Mouse (Mus musculus) retina, postnatal 7 days (tissue): ENCODE measurements around the gene Fhl3.
"Not testable (repeated sequence)": the region's sequence is repeated elsewhere in the genome, so short reads cannot be mapped to it uniquely, and the experiment has no call there.

Experiments used
- DNase-seq: peaks from one replicate; pipeline ENCODE4 v3.0.0-alpha.2; 2012; ENCODE audit warnings: low read depth, low spot score

Gene Fhl3

DNA sequence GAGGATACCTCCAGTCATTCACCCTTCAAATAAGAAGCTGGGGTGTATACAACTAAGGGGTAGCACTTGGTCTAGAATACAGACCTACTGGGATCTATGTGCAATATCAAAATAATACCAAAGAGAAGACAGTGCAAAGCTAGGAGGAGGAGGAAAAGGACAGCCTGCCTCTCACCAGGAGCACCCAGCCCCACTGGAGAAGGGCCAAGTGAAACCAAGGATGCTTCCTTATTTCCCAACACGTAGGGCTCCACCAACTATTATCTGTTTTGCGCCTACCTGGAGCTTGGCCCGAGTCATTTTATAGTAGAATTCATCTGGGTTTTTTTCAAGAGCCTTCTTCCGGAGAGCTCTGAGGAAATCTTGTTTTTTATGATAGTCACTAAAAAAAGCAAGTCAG, 17.0 kb upstream of the Fhl3 start:
- no peak for DNase-seq

DNA sequence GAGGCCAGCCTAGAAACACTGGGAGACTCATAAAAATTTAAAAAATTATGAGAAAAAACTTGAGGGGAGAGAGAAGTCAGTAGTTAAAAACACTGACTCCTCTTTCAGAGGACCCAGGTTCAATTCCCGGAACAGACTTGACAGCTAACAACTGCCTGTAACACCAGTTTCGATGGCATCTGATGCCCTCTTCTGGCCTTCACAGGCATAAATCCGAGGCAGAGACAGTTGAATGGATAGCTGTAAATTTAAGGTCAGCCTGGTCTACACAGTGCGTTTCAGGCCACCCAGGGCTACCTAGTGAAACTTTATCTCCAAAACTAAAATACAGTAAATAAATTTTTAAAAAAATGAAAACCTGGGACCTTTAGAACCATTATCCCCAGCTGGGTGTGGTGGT, 15.5 kb upstream of the Fhl3 start:
- no peak for DNase-seq

DNA sequence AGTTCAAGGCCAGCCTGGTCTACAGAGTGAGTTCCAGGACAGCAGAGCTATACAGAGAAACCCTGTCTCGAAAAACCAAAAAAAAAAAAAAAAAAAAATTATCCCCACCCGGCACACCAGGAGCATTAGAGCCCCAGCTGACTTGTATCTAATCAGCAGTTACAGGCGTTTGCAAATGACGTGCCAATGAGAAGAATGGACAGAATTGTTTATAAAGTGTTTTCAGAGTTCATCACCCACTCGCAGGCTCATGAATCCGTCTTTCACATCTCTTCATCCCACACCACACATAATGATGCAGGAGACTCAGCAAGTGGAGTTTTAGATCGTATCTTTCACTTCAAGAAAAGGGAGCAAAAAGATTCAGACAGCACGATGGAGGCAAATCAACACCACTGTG, 15.0 kb upstream of the Fhl3 start:
- no peak for DNase-seq

DNA sequence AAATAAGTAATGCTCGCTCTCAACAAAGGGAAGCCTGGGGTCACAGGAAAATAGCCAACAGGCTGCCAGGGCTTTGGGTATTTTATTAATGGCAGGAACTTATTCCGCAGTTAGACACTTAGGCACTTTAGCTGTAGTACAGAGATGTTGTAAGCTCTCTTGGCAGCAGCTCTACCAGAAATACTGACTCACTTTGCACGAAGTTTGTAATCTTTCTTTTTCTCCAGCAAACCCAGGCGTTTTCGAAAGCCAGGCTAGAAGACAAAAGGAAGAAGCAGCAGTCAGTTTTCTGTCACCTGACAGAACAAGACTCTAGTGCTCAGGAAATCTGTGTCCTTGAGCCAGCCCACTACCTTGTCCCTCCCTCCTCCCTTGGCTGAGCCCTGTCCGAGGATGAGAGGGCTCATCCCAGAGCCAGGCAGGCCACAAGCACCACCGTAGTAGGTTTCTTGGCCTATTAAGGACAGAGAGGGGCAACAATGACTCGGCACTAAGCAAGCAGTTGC, 14.6 kb upstream of the Fhl3 start:
- DNase-seq, result no peak

DNA sequence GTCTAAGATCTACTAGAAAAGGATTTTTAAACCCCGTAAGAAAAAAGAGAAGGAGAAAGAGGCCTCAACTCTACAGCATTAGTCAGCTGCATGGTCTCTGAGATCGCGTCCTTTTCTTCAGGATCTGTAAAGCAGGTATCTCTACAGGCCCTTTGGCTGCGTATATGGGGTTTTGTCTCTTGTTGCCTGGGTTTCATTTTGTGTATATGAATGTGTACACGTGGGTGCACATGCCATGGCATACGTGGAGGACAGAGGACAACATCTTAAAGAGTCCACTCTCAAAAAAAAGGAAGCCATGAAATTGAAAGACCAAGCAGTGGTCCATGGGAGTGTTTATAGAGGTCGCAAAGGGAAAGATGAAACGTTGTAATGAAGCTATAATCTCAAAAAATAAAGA, 9.0 kb upstream of the Fhl3 start:
- DNase-seq, result no peak

DNA sequence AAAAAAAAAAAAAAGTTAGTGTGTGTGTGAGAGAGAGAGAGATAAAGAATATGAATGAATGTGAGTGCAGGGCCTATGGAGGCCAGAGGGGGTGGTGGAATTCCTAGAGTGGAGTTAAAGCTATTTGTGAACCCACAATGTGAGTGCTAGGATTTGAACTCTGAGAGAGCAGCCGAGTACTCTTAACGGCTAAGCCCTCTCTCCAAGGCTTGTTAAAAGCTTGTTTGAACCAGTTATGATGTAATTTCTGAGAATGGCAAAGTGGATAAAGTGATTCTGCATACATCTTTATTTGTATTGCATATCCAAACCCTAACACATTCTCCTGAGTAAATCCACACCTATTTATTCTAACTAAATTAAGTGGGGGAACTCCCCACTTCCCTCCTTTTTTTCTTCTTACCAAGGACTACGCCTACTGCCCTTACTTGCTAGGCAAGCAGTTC, 8.1 kb upstream of the Fhl3 start:
- DNase-seq, result no peak

DNA sequence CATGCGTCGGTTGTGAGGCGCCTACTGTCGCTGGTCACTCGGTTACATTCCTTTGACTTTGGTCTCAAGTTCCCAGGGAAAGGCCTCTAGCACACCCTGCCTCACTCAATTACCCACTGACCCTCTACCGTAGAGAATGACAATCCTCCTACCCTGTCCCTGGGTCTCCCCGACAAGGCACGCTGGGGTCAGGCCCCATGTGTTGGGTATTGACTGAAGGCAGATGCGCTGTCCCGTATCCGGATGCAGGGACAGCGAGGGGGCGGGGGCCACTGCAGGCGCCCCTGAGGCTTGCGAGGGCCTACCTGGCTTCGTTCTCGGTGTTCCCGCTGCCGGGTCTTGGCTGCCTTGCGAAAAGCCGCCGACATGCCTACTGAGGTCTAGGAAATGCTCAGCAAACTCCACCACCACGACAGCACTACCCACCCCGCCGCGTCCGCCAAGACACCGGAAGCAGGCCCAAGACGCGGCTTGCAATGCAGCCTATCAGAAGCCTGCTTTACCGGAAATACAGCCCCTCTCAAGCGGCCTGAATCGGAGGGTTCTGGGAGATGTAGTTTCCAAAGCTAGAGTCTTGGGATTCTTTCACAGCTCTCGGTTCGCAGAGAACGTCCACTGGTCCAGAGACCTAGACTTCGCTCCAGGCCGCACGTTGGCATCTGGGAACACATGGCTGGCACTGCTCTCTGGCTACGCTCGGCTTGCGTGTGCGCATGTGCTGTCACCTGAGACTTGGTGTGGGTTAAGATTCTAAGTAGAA, 7.2 kb upstream of the Fhl3 start, which contains the start of gene Utp11:
Gene Utp11 (minus strand): TSS at position 466 of the 760 bp plus-strand sequence.
- peak; percentile 79 for DNase-seq

DNA sequence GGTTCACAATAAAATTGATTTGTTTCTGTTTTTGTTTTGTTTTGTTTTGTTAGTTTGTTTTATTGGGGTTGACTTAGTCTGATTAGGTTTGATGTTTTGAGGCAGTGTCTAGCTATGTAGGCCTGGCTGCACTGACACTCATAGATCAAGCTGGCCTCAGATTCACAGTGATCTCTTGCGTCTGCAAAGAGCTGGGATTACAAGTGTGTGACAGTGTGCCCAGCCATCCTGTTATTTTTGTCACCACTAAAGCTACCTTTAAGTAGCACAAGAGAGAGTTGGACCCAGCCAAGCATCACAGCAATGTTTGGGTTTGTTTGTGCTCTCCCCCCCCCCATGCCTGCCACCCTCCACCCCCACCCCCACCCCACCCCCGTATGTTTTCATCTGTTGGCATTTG, 5.9 kb upstream of the Fhl3 start:
- DNase-seq, result no peak

DNA sequence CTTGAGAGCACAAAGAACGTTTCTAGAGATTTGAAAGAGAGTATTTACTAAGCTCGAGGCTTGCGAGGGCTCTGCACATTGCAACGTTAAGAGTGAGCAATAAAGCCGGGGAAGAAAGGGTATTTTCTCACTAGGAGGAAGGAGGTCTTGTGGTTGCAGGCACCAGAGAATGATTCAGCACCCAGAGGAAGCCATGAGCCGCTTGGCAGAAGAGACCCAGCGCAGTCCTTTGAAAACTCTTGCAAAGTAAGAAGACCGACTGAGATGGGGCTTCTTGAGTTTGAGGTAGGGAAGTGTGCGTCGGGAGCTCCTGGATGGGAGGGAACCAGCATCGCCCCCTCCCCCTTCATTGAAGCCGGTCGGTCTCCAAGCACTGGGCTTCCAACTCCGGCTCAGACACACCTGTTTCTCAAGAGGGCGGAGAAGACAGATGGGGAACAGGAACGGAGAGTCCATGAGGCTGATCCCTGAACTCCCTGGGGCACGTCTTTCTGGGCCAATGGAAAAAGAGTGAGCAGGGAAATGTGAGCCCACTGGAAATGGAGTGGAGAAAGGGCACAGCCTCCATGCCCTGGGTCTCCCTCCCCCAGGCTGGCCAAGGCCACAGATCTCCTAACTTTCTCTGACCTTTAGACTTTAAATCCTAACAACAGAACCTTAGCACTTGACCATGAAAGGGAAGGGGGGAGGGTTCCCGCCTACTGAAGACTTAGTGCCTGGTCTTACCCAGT, 4.5 kb upstream of the Fhl3 start:
- no peak for DNase-seq

DNA sequence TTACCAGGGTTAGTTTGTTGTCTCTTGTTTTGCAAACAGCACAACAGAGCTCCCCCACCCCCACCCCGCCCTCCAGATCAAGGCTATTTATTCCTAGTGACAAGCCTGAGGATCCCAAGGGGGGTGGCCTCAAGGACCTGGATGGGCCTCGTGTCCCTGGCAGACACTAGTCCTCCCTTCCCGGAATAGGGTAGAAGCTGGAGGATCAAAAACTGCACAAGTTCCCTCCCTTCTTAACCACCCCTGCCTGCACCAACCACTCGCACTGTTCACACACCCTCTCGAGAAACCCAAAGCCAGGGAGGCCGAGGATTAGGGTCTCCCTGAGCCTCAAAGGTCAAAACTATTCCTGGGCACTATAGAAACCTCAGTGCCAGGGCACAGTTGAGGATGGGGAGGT, 710 bp upstream of the Fhl3 start:
- no peak for DNase-seq

DNA sequence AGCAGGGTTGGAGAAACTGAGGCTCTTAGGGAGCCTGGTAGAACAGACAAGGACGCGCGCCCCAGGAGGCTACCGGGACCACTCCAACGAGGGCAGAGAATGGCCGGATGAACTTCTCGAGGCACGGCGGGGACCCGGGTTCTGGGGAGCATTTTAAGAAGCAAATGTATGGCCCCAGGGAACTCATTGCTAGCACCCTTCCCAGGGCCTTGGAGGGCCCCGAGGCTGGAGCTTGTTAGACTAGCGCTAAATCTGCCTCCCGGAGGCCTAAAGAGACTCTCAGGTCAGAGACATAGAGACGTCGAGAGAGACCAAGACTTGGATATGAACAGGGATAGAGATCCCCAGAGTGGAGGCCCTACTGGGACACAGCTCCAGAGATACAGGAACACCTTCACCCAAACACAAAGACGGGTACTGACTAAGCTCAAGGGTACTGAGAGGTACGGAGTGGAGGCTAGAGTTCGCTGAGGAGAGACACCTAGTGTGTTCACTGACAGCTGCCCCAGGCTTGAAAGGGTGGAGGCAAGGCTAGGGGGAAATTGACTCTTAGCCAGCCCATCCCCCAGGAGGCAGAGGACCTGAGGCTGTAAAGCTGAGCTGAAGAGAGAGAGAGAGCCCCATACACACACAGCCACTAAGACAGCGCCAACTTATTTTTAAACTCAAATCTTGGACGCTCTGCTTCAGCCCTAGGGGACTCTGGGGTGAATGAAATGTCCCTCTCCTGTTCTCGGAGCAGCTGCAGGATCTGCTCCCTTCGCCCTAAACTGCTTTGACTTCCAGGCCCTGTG, 748 bp downstream of the Fhl3 start:
- DNase-seq, result no peak

DNA sequence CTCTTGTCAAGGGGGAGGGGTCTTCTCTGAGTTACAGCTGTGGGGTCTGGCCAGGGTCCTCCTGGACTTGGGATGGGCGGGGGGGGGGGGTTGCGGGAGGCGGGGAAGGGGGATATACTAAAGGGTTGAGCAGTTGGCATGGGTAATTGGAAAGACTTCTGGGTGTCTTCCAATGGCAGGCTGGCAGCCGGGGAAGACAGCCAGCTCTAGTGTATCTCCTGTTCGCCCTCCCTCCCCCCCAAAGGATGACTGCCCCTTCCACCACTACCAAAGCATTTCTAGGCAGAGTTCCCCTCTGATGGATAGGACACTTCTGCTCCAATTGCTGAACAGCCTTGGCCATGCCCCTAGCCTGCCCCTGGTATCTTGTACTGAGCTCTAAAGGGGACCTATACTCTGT, 1.4 kb downstream of the Fhl3 start:
- DNase-seq, result no peak

DNA sequence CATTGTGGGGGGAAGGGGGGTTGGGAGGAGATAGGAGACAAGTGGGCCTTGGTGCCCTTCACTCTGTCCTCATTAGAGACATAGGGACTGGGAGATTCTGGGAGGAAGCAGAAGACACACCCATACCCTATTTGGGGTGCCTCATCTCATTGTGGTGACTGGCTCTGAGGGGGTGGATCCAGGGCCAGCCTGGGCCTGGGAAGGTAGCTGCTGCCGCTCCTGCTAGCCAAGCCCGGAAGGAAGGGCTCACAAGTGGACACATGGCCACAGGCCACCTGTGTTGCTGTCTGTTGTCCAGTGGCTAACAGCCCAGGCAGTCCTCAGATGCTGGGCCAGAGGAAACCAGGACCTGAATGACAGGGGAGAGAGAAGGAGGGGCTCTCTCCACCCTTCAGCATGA, 2.9 kb downstream of the Fhl3 start:
- no peak for DNase-seq

DNA sequence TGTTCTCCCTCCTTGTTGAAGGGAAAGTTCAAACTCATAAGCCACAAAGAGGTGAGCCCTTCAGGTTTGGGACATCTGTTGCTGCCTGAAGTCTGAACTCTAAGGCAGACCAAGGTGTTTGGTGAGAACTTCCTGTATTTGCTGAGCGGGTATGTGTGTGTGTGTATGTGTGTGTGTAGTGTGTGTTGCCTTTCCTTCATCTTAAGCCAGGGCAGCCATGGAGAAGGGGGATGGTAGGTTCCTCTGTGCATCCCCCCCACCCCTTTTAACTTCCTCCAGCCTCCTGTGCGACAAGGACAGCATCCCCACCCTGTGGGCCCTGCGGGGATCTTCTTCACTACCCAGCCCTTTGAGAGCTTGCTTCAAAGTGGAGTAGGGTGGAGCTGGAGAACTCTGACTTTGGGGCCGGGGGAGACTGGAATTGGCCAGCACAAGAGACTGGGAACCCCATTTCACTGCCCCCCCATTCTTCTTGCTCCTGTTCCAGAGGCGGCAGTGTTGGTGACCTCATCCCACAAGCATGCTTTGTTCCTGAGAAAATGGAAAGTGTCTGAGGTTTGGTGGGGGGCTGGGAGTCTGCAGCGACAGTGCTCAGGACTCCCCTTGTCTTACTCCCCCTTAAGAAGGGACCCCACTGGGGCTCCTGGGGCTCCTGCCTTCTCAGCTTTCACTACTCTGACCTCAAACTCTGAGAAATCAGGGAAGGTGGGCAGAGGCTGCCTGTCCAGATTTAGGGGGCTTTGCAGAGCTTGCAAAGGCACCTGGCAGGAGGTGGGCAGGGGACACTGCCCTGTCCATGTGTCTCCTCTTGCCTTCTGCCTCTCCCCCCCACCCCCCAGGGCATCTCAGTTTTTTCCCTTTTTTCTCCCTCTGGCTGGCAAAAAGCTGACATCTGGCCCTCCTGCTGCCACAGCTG, 3.6 kb downstream of the Fhl3 start:
- DNase-seq, result no peak

DNA sequence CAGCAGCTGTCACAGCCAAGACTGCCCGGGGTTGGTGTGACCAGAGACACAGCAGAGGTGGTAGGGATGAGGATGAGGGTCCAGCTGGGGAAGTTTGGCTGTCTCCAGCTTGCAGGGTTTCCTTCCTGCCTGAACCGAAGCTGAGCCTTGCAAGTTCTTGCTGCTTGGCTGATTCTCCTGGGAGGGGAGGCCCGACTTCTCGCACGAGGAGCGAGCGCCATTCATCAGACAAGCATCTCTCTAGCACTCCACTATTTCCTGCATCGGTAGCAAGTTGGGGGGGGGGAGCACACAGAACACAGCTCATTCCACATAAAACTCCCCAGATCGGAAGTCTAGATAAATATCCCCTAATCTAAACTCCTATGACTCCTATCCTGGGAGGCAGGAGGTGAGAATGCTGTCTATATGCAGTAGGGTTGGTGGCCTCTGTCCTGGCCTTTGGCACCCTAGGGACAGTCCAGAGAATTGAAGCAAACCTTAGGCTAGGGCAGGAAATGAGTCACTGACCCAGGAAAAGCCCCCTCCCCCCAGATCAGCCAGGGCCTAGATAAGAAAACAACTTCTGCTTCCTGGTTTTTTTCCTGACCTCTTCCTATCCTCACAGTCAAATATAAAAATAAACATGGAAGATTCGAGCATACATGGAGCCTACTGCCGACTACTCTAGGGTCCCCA, 4.4 kb downstream of the Fhl3 start:
- no peak for DNase-seq

DNA sequence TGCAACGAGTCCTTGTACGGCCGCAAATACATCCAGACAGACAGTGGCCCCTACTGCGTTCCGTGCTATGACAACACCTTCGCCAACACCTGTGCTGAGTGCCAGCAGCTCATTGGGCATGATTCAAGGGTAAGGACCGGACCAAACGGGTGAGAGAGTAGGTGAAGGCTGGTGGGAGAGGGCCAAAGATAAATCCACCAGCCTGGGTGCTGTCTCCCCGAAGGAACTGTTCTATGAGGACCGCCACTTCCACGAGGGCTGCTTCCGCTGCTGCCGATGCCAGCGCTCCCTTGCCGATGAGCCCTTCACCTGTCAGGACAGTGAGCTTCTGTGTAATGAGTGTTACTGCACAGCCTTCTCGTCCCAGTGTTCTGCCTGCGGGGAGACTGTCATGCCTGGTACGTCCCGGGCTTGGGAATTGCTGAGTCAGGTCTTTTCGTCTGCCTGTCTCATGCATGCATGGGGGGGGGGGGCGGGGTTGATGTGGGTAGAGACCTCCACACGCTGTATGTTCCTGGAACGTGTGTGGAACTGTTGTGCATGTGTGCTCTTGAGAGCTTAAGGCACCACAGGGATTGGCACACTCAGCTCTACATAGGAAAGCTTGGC, 5.3 kb downstream of the Fhl3 start:
- DNase-seq, result no peak

DNA sequence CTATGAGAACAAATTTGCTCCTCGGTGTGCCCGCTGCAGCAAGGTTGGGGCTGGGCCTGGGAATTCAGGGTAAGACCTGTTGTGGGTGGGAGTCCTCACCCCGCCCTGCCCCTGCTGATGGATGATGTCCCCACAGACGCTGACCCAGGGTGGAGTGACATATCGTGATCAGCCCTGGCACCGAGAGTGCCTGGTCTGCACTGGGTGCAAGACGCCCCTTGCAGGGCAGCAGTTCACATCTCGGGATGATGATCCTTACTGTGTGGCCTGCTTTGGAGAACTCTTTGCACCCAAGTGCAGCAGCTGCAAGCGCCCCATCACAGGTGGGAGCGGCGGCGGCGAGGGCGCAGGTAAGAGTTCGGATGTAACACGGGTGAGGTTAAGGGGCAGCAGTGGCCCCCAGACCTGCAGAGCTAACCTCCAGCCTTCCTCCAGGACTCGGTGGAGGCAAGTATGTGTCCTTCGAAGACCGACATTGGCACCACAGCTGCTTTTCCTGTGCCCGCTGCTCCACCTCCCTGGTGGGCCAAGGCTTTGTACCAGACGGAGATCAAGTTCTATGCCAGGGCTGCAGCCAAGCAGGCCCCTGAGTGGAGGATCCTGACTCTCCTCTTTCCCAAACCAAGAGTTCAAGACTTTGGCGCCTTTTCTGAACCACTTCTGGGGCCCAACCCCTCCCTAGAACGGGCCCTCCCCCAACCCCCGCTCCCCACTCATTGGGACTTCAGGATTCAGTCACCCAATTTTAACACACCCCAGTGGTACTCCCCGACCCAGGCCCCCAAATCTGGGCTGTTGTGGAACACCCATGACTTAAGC, 7.1 kb downstream of the Fhl3 start:
- DNase-seq, result not testable (repeated sequence)

DNA sequence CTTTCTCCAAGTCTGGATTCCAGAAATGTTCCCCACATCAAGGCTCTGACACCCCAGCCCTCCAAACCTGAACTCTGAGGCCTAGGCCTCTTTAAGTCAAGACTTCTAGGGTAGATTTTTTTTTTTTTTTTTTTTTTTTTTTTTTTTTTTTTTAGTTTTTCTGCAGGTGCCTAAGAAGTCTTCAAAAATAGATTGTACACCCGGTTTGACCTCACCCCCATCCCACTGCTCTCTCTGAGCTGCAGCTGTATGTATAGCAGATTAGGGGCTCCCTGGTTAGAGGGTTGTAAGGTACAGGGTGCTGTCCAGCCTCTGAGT, 7.7 kb downstream of the Fhl3 start:
- DNase-seq, result not testable (repeated sequence)
